Mouse (Mus musculus) MEL (cell line): Measurements from ENCODE around the gene Entpd5. TPM values are rescaled to one million over a fixed set of nuclear protein-coding genes. Genes with fewer than 3 reads are reported as not detected.

Experiments used
- DNase-seq: peaks from one replicate; pipeline ENCODE4 v3.0.0; 2011; ENCODE audit warnings: low read depth, low spot score
- H3K27ac ChIP-seq: 2 replicates; pipeline ENCODE4 v1.5.1; 2012; ENCODE audit warnings: low read depth, mild to moderate bottlenecking, control low read depth, low read length, moderate library complexity; ENCODE audit not compliant: control insufficient read depth
- H3K27me3 ChIP-seq, 2 experiments: fragments of 150-350 bp in 1 of 2; sonication (generic) in 1 of 2; 2 replicates each; pipeline ENCODE4 v1.6.1; 2012; ENCODE audit warnings: low read length in 2 of 2, mild to moderate bottlenecking in 2 of 2, improper control_type of control experiment in 1 of 2, moderate library complexity in 1 of 2; ENCODE audit not compliant: insufficient read depth in 2 of 2, control insufficient read depth in 1 of 2
- H3K36me3 ChIP-seq, 2 experiments: 2 replicates each; pipeline ENCODE4 v1.6.1; 2012 to 2014; ENCODE audit warnings: low read length in 2 of 2, improper control_type of control experiment in 1 of 2, inconsistent platforms in 1 of 2, mild to moderate bottlenecking in 1 of 2; ENCODE audit not compliant: insufficient read depth in 2 of 2, control insufficient read depth in 1 of 2
- H3K4me1 ChIP-seq, 2 experiments: fragments of 150-350 bp in 1 of 2; sonication (generic) in 1 of 2; 2 replicates each; pipeline ENCODE4 v1.6.1; 2012; ENCODE audit warnings: low read length in 2 of 2, improper control_type of control experiment in 1 of 2, mild to moderate bottlenecking in 1 of 2; ENCODE audit not compliant: insufficient read depth in 2 of 2, control insufficient read depth in 1 of 2
- H3K4me3 ChIP-seq, 2 experiments: fragments of 150-350 bp in 1 of 2; sonication (generic) in 1 of 2; 2 replicates each; pipeline ENCODE4 v1.5.1; 2012; ENCODE audit warnings: low read depth in 2 of 2, low read length in 2 of 2, mild to moderate bottlenecking in 2 of 2, moderate library complexity in 2 of 2, control low read depth in 1 of 2, improper control_type of control experiment in 1 of 2; ENCODE audit not compliant: control insufficient read depth in 1 of 2, insufficient read depth in 1 of 2
- H3K79me2 ChIP-seq: 2 replicates; pipeline ENCODE4 v1.6.1; 2012; ENCODE audit warnings: mild to moderate bottlenecking, low read length, moderate library complexity; ENCODE audit not compliant: control insufficient read depth, poor library complexity, insufficient read depth
- H3K9ac ChIP-seq: 2 replicates; pipeline ENCODE4 v1.6.1; 2012; ENCODE audit warnings: low read depth, mild to moderate bottlenecking, control low read depth, low read length, moderate library complexity; ENCODE audit not compliant: control insufficient read depth, poor library complexity, severe bottlenecking
- H3K9me3 ChIP-seq: fragments of 150-350 bp; sonication (generic); replicated peaks from 2 replicates; pipeline ENCODE4 v1.6.1; 2012; ENCODE audit warnings: mild to moderate bottlenecking, low read length, improper control_type of control experiment, moderate library complexity; ENCODE audit not compliant: insufficient read depth
- BHLHE40 ChIP-seq: IDR thresholded peaks from 2 replicates; pipeline ENCODE4 v1.6.1; 2012; ENCODE audit warnings: low read depth, mild to moderate bottlenecking, inconsistent platforms, low read length, improper control_type of control experiment, borderline replicate concordance
- CHD1 ChIP-seq: IDR thresholded peaks from 2 replicates; pipeline ENCODE4 v1.6.1; 2012; ENCODE audit warnings: low read depth, mild to moderate bottlenecking, inconsistent platforms, low read length, improper control_type of control experiment
- CTCF ChIP-seq, 3 experiments: IDR thresholded peaks in 2 of 3; conservative IDR thresholded peaks in 1 of 3; 2 replicates each; pipeline ENCODE4 v1.5.1; 2011 to 2012; ENCODE audit warnings: low read length in 3 of 3, low read depth in 2 of 3, mild to moderate bottlenecking in 2 of 3, improper control_type of control experiment in 1 of 3, inconsistent platforms in 1 of 3, mixed read lengths in 1 of 3, moderate library complexity in 1 of 3; ENCODE audit not compliant: control insufficient read depth in 1 of 3, insufficient read depth in 1 of 3, poor library complexity in 1 of 3, severe bottlenecking in 1 of 3
- ETS1 ChIP-seq: IDR thresholded peaks from 2 replicates; pipeline ENCODE4 v1.6.1; 2012; ENCODE audit warnings: low read depth, mild to moderate bottlenecking, inconsistent platforms, low read length, improper control_type of control experiment, moderate library complexity
- HCFC1 ChIP-seq: IDR thresholded peaks from 2 replicates; pipeline ENCODE4 v1.6.1; 2012; ENCODE audit warnings: low read depth, mild to moderate bottlenecking, inconsistent platforms, low read length, improper control_type of control experiment, moderate library complexity
- JUND ChIP-seq: IDR thresholded peaks from 2 replicates; pipeline ENCODE4 v1.6.1; 2011; ENCODE audit warnings: low read depth, mild to moderate bottlenecking, improper control_type of control experiment, low read length
- MAFK ChIP-seq: IDR thresholded peaks from 2 replicates; pipeline ENCODE4 v1.6.1; 2011; ENCODE audit warnings: low read depth, mild to moderate bottlenecking, low read length, improper control_type of control experiment, borderline replicate concordance
- MAX ChIP-seq: IDR thresholded peaks from 2 replicates; pipeline ENCODE4 v1.6.1; 2011; ENCODE audit warnings: low read length, improper control_type of control experiment
- MYB ChIP-seq: IDR thresholded peaks from 2 replicates; pipeline ENCODE4 v1.6.1; 2011; ENCODE audit warnings: mild to moderate bottlenecking, low read depth, low read length, improper control_type of control experiment
- MYC ChIP-seq: IDR thresholded peaks from 2 replicates; pipeline ENCODE4 v1.6.1; 2011; ENCODE audit warnings: low read depth, mild to moderate bottlenecking, low read length, improper control_type of control experiment, moderate library complexity
- NELFE ChIP-seq: IDR thresholded peaks from 2 replicates; pipeline ENCODE4 v1.6.1; 2011; ENCODE audit warnings: low read depth, low read length, improper control_type of control experiment
- NRF1 ChIP-seq: IDR thresholded peaks from 2 replicates; pipeline ENCODE4 v1.6.1; 2014; ENCODE audit warnings: low read depth, mild to moderate bottlenecking, inconsistent platforms, low read length, improper control_type of control experiment, moderate library complexity; ENCODE audit not compliant: poor library complexity, insufficient read depth, severe bottlenecking
- POLR2AphosphoS2 ChIP-seq: IDR thresholded peaks from 2 replicates; pipeline ENCODE4 v1.6.1; 2011; ENCODE audit warnings: low read length, improper control_type of control experiment
- SIN3A ChIP-seq: IDR thresholded peaks from 2 replicates; pipeline ENCODE4 v1.6.1; 2012; ENCODE audit warnings: low read length, improper control_type of control experiment, inconsistent platforms
- SMC3 ChIP-seq: IDR thresholded peaks from 2 replicates; pipeline ENCODE4 v1.6.1; 2011; ENCODE audit warnings: low read depth, low read length, improper control_type of control experiment
- TBP ChIP-seq: IDR thresholded peaks from 2 replicates; pipeline ENCODE4 v1.8.0; 2011; ENCODE audit warnings: low read depth, low read length, improper control_type of control experiment
- UBTF ChIP-seq: IDR thresholded peaks from 2 replicates; pipeline ENCODE4 v1.6.1; 2012; ENCODE audit warnings: low read depth, mild to moderate bottlenecking, inconsistent platforms, low read length, improper control_type of control experiment, moderate library complexity, borderline replicate concordance; ENCODE audit not compliant: insufficient read depth
- USF1 ChIP-seq: IDR thresholded peaks from 2 replicates; pipeline ENCODE4 v1.6.1; 2014; ENCODE audit warnings: low read depth, mild to moderate bottlenecking, inconsistent platforms, low read length, improper control_type of control experiment, moderate library complexity
- ZC3H11A ChIP-seq: IDR thresholded peaks from 2 replicates; pipeline ENCODE4 v1.6.1; 2012; ENCODE audit warnings: low read depth, mild to moderate bottlenecking, inconsistent platforms, low read length, improper control_type of control experiment
- ZMIZ1 ChIP-seq: IDR thresholded peaks from 2 replicates; pipeline ENCODE4 v1.6.1; 2012; ENCODE audit warnings: low read depth, mild to moderate bottlenecking, inconsistent platforms, low read length, improper control_type of control experiment, moderate library complexity
- ZNF384 ChIP-seq: IDR thresholded peaks from 2 replicates; pipeline ENCODE4 v1.6.1; 2012; ENCODE audit warnings: low read depth, mild to moderate bottlenecking, inconsistent platforms, low read length, improper control_type of control experiment
- polyA plus RNA-seq, 2 experiments: library from polyadenylated mRNA; stranded (reverse) in 1 of 2; unstranded in 1 of 2; fragments of >175 nt in 1 of 2; fragments of >200 nt in 1 of 2; gene quantifications; 2 replicates each; pipeline versions ENCODE4 v1.2.1 to v1.2.4; 2012; ENCODE audit warnings: low replicate concordance in 2 of 2, low read depth in 1 of 2; ENCODE audit not compliant: insufficient read length in 2 of 2, insufficient read depth in 1 of 2, missing spikeins in 1 of 2
- total RNA-seq: library from RNA; depleted of rRNA; stranded (reverse); fragments of 300-350 nt; gene quantifications from 2 replicates; pipeline ENCODE4 v1.2.3, GENCODE M21; 2012

Gene Entpd5
- total and polyA plus RNA-seq, 3 experiments, result 5.7 to 12.8 TPM; not detected in 1

DNA sequence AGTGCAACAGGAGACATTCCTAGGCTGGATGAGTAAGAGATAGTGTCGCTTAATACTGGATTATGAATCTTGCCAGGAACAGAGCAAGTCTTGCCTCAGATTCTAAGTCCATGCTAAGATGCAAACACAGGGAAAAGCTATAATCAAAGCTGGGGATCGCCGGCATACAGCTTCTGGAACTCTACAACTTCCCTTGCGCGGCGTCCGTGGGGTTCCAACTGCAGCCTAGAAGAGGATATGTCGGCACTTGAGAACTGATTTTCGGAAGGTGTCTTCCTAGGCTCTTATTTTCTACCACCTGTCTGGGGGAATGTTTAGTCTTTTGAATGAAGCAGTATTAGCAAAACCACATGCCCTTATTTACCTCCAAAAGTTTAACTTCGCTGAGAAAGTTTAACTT is 41.1 kb upstream of the Entpd5 start:
- Histone ChIP-seq H3K9ac (peak overlapping the region; percentile 61), H3K9me3 (no peaks in the 10 kb centered on the region), H3K79me2 (peaks cover 13% of the 10 kb centered on the region), H3K27me3 (no peaks in the 10 kb centered on the region), H3K4me1 (peaks cover 3 to 12% of the 10 kb centered on the region in 2 experiments; a peak in 3 of 4 replicates), H3K27ac (no peak overlapping the region), H3K36me3 (peaks cover 0 to 17% of the 10 kb centered on the region in 2 experiments; a peak in 2 of 4 replicates), H3K4me3 (peak overlapping the region; percentile 77 to 89)
- TF ChIP-seq CTCF (IDR thresholded peaks at IDR 0.05 in 2 of 3, conservative IDR thresholded peaks at IDR 0.05 in 1 of 3; ENCODE audit: control insufficient read depth in 1 of 3, insufficient read depth in 1 of 3, low read depth in 2 of 3, low read length in 3 of 3, poor library complexity in 1 of 3, severe bottlenecking in 1 of 3), result no peak
- no peak for TF ChIP-seq TBP
- no peak for TF ChIP-seq ZNF384
- no peak for TF ChIP-seq CHD1
- no peak for TF ChIP-seq HCFC1
- no peak for TF ChIP-seq ETS1
- TF ChIP-seq SIN3A, result no peak
- no peak for TF ChIP-seq MYC
- TF ChIP-seq NELFE, result no peak
- TF ChIP-seq MAFK, result no peak
- no peak for TF ChIP-seq SMC3
- no peak for TF ChIP-seq BHLHE40
- TF ChIP-seq ZMIZ1, result no peak
- TF ChIP-seq USF1, result no peak
- no peak for TF ChIP-seq ZC3H11A
- TF ChIP-seq POLR2AphosphoS2, result no peak
- TF ChIP-seq NRF1, result no peak
- no peak for TF ChIP-seq JUND
- DNase-seq, result peak; percentile 33

DNA sequence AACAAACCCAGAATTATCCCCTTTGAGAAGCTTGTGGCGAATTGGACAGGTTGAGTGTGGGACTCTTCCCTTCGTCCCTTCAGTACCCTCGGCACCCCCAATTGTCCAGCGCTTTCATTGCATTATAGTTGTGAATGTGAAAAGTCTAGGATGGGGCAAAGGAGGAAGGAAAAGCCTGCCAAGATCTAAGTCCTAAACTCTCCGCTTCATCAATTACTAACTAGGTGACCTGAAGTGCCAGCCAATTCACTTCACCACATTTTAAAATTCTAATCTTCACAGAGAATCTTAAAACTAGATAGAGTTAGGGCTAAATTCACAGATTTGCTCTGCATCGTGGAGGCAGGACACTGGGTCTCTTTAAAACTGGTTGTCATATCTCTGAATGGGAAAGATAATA is 39.4 kb upstream of the Entpd5 start:
- no peak for DNase-seq
- H3K36me3 ChIP-seq, result peaks cover 0 to 10% of the 10 kb centered on the region in 2 experiments; a peak in 2 of 4 replicates
- no peak overlapping the region for H3K4me3 ChIP-seq
- no peak overlapping the region for H3K27ac ChIP-seq
- H3K9me3 ChIP-seq, result no peaks in the 10 kb centered on the region
- H3K4me1 ChIP-seq, result peaks cover 3 to 6% of the 10 kb centered on the region in 2 experiments; a peak in 3 of 4 replicates
- TF ChIP-seq ETS1 (no peak), BHLHE40 (no peak), UBTF (no peak), CHD1 (no peak), MYC (no peak), MAX (no peak), HCFC1 (no peak), MYB (no peak), NELFE (no peak)
- TF ChIP-seq, all 39 proteins: peak for 0
- H3K9ac ChIP-seq, result no peak overlapping the region
- H3K27me3 ChIP-seq, result no peaks in the 10 kb centered on the region
- H3K79me2 ChIP-seq, result peaks cover 13% of the 10 kb centered on the region
